Mouse (Mus musculus): ENCODE measurements at regions not wholly inside any gene's neighbourhood (a gene's known extent, or its start where the extent isn't known, plus 50 kb on each side); places are given as distances from the start of the nearest gene placed in this dataset.

DNA sequence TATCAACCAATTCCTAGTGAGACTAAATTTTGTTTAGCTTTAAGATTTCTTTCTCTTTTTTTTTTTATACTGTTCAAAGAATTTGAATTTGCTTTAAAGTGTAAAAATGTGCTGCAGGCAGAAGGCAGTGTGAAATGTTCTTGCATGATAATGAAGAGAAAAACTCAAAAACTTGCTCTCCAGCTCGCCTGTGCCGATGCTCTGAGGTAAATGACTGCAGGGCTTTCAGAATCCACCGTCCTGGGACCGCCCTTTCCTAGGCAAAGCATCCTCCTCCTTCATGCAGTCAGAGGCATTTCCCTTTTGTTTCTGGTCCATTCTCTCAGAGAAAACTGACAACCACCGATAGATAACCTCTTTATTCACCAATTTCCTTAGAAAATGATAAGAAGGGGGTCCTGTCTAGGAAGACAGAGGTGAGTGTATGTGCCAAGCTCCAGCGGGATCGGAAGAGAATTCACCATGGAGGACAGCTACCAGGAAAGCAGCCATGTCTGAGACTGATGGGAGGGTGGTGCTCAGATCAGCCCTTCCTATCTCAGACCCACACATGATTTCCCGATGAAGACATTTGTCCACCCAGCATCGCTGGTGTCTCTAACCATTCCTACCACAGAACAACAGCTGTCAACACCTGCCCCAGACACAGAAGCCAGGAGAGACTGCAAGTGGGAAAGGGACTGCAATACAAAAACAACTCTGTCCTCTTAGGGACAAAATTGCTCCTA, 91.5 kb downstream of the 1700020N01Rik start:
- no peaks in the 10 kb centered on the region for H3K36me3 ChIP-seq (ENCODE audit: control insufficient read depth, insufficient read depth, low read length)
- peaks cover 3% of the 10 kb centered on the region; the same call in 1 of the 2 replicates for H3K4me1 ChIP-seq (ENCODE audit: control insufficient read depth, insufficient read depth, low read length)
- whole genome bisulfite sequencing = 66% methylated on average over 9 of the region's 9 CpGs
- H3K4me2 ChIP-seq (replicated peaks; ENCODE audit: low read depth, low read length) = no peak overlapping the region
- no peak for ATAC-seq (ENCODE audit: insufficient number of reproducible peaks, insufficient read depth, low FRiP score, low read depth)
- no peaks in the 10 kb centered on the region for H3K27me3 ChIP-seq (ENCODE audit: control insufficient read depth, insufficient read depth, low read length)
- H3K9me3 ChIP-seq (ENCODE audit: control insufficient read depth, low read depth, low read length) = no peaks in the 10 kb centered on the region
- H3K27ac ChIP-seq (ENCODE audit: low read length) = no peak overlapping the region
- no peak overlapping the region for H3K9ac ChIP-seq (replicated peaks; ENCODE audit: low read depth, low read length)
- no peak overlapping the region for H3K4me3 ChIP-seq (ENCODE audit: low read depth, low read length)

GRCm38 (mm10) chr10:21685122-21685798, 92.3 kb downstream of the 1700020N01Rik start:
- no peaks in the 10 kb centered on the region for H3K27me3 ChIP-seq (ENCODE audit: control insufficient read depth, insufficient read depth, low read length)
- H3K9ac ChIP-seq (replicated peaks; ENCODE audit: low read depth, low read length) = no peak overlapping the region
- H3K4me1 ChIP-seq (ENCODE audit: control insufficient read depth, insufficient read depth, low read length) = peaks cover 3% of the 10 kb centered on the region; the same call in 1 of the 2 replicates
- no peak; the same call in 1 of the 2 replicates for ATAC-seq (ENCODE audit: insufficient number of reproducible peaks, insufficient read depth, low FRiP score, low read depth)
- H3K4me3 ChIP-seq (ENCODE audit: low read depth, low read length) = no peak overlapping the region
- H3K36me3 ChIP-seq (ENCODE audit: control insufficient read depth, insufficient read depth, low read length) = no peaks in the 10 kb centered on the region
- H3K4me2 ChIP-seq (replicated peaks; ENCODE audit: low read depth, low read length) = no peak overlapping the region
- H3K9me3 ChIP-seq (ENCODE audit: control insufficient read depth, low read depth, low read length) = no peaks in the 10 kb centered on the region
- 32% methylated on average over 9 of the region's 9 CpGs for WGBS
- no peak overlapping the region for H3K27ac ChIP-seq (ENCODE audit: low read length)

- H3K4me2 ChIP-seq (replicated peaks; ENCODE audit: low read depth, low read length) = no peak overlapping the region
- H3K4me3 ChIP-seq (ENCODE audit: low read depth, low read length) = no peak overlapping the region
- peaks cover 3% of the 10 kb centered on the region; the same call in 1 of the 2 replicates for H3K4me1 ChIP-seq (ENCODE audit: control insufficient read depth, insufficient read depth, low read length)
- H3K9ac ChIP-seq (replicated peaks; ENCODE audit: low read depth, low read length) = no peak overlapping the region
- ATAC-seq (ENCODE audit: insufficient number of reproducible peaks, insufficient read depth, low FRiP score, low read depth) = peak; percentile 80
- H3K27me3 ChIP-seq (ENCODE audit: control insufficient read depth, insufficient read depth, low read length) = no peaks in the 10 kb centered on the region
- H3K9me3 ChIP-seq (ENCODE audit: control insufficient read depth, low read depth, low read length) = no peaks in the 10 kb centered on the region
- WGBS = 26% methylated on average over 9 of the region's 9 CpGs
- H3K27ac ChIP-seq (ENCODE audit: low read length) = no peak overlapping the region
- H3K36me3 ChIP-seq (ENCODE audit: control insufficient read depth, insufficient read depth, low read length) = no peaks in the 10 kb centered on the region
These were observed 93.1 kb downstream of the 1700020N01Rik start for GRCm38 (mm10) chr10:21686060-21686459.

- Histone ChIP-seq H3K9me3 (ENCODE audit: control insufficient read depth, low read depth, low read length) (no peaks in the 10 kb centered on the region), H3K4me3 (ENCODE audit: low read depth, low read length) (no peak overlapping the region), H3K36me3 (ENCODE audit: control insufficient read depth, insufficient read depth, low read length) (no peaks in the 10 kb centered on the region), H3K27me3 (ENCODE audit: control insufficient read depth, insufficient read depth, low read length) (no peaks in the 10 kb centered on the region), H3K4me1 (ENCODE audit: control insufficient read depth, insufficient read depth, low read length) (peaks cover 3% of the 10 kb centered on the region; the same call in 1 of the 2 replicates), H3K27ac (ENCODE audit: low read length) (no peak overlapping the region), H3K4me2 (replicated peaks; ENCODE audit: low read depth, low read length) (no peak overlapping the region), H3K9ac (replicated peaks; ENCODE audit: low read depth, low read length) (no peak overlapping the region)
- WGBS = 89% methylated on average over 7 of the region's 7 CpGs
- no peak for ATAC-seq (ENCODE audit: insufficient number of reproducible peaks, insufficient read depth, low FRiP score, low read depth)
These were observed 94.5 kb downstream of the 1700020N01Rik start for GRCm38 (mm10) chr10:21687484-21687883.

- H3K9me3 ChIP-seq (ENCODE audit: control insufficient read depth, low read depth, low read length) = no peaks in the 10 kb centered on the region
- H3K4me2 ChIP-seq (replicated peaks; ENCODE audit: low read depth, low read length) = no peak overlapping the region
- ATAC-seq (ENCODE audit: insufficient number of reproducible peaks, insufficient read depth, low FRiP score, low read depth) = no peak
- no peak overlapping the region for H3K27ac ChIP-seq (ENCODE audit: low read length)
- H3K27me3 ChIP-seq (ENCODE audit: control insufficient read depth, insufficient read depth, low read length) = no peaks in the 10 kb centered on the region
- no peak overlapping the region for H3K4me3 ChIP-seq (ENCODE audit: low read depth, low read length)
- no peaks in the 10 kb centered on the region for H3K36me3 ChIP-seq (ENCODE audit: control insufficient read depth, insufficient read depth, low read length)
- H3K4me1 ChIP-seq (ENCODE audit: control insufficient read depth, insufficient read depth, low read length) = peaks cover 3% of the 10 kb centered on the region; the same call in 1 of the 2 replicates
- WGBS = 78% methylated on average over 7 of the region's 7 CpGs
- H3K9ac ChIP-seq (replicated peaks; ENCODE audit: low read depth, low read length) = no peak overlapping the region
These were observed 95.6 kb downstream of the 1700020N01Rik start for GRCm38 (mm10) chr10:21688513-21688912.

- no peak overlapping the region for H3K27ac ChIP-seq (ENCODE audit: low read length)
- no peaks in the 10 kb centered on the region for H3K9me3 ChIP-seq (ENCODE audit: control insufficient read depth, low read depth, low read length)
- WGBS = 77% methylated on average over 9 of the region's 9 CpGs
- no peak for ATAC-seq (ENCODE audit: insufficient number of reproducible peaks, insufficient read depth, low FRiP score, low read depth)
- H3K4me2 ChIP-seq (replicated peaks; ENCODE audit: low read depth, low read length) = no peak overlapping the region
- no peak overlapping the region for H3K4me3 ChIP-seq (ENCODE audit: low read depth, low read length)
- H3K36me3 ChIP-seq (ENCODE audit: control insufficient read depth, insufficient read depth, low read length) = no peaks in the 10 kb centered on the region
- no peak overlapping the region for H3K9ac ChIP-seq (replicated peaks; ENCODE audit: low read depth, low read length)
- no peaks in the 10 kb centered on the region for H3K27me3 ChIP-seq (ENCODE audit: control insufficient read depth, insufficient read depth, low read length)
- H3K4me1 ChIP-seq (ENCODE audit: control insufficient read depth, insufficient read depth, low read length) = peaks cover 3% of the 10 kb centered on the region; the same call in 1 of the 2 replicates
These were observed 96.9 kb downstream of the 1700020N01Rik start for GRCm38 (mm10) chr10:21689847-21690269.

- no peak for ATAC-seq (ENCODE audit: insufficient number of reproducible peaks, insufficient read depth, low FRiP score, low read depth)
- Histone ChIP-seq H3K4me1 (ENCODE audit: control insufficient read depth, insufficient read depth, low read length) (no peaks in the 10 kb centered on the region), H3K9ac (replicated peaks; ENCODE audit: low read depth, low read length) (no peak overlapping the region), H3K27ac (ENCODE audit: low read length) (peak overlapping the region; percentile 30; the same call in 1 of the 2 replicates), H3K27me3 (ENCODE audit: control insufficient read depth, insufficient read depth, low read length) (no peaks in the 10 kb centered on the region), H3K4me3 (ENCODE audit: low read depth, low read length) (no peak overlapping the region), H3K4me2 (replicated peaks; ENCODE audit: low read depth, low read length) (no peak overlapping the region), H3K36me3 (ENCODE audit: control insufficient read depth, insufficient read depth, low read length) (no peaks in the 10 kb centered on the region), H3K9me3 (ENCODE audit: control insufficient read depth, low read depth, low read length) (no peaks in the 10 kb centered on the region)
- WGBS = 43% methylated on average over 5 of the region's 5 CpGs
These were observed 102.2 kb downstream of the 1700020N01Rik start for GRCm38 (mm10) chr10:21695185-21695584.

- WGBS = 91% methylated on average over 5 of the region's 5 CpGs
- no peaks in the 10 kb centered on the region for H3K27me3 ChIP-seq (ENCODE audit: control insufficient read depth, insufficient read depth, low read length)
- no peak overlapping the region for H3K27ac ChIP-seq (ENCODE audit: low read length)
- H3K36me3 ChIP-seq (ENCODE audit: control insufficient read depth, insufficient read depth, low read length) = no peaks in the 10 kb centered on the region
- ATAC-seq (ENCODE audit: insufficient number of reproducible peaks, insufficient read depth, low FRiP score, low read depth) = no peak
- H3K4me1 ChIP-seq (ENCODE audit: control insufficient read depth, insufficient read depth, low read length) = no peaks in the 10 kb centered on the region
- no peak overlapping the region for H3K4me3 ChIP-seq (ENCODE audit: low read depth, low read length)
- H3K4me2 ChIP-seq (replicated peaks; ENCODE audit: low read depth, low read length) = no peak overlapping the region
- no peaks in the 10 kb centered on the region for H3K9me3 ChIP-seq (ENCODE audit: control insufficient read depth, low read depth, low read length)
- no peak overlapping the region for H3K9ac ChIP-seq (replicated peaks; ENCODE audit: low read depth, low read length)
These were observed 103.7 kb downstream of the 1700020N01Rik start for GRCm38 (mm10) chr10:21696671-21697070.

All from stomach, embryonic 14.5 days (tissue).